Mouse (Mus musculus) C2C12 (cell line): ENCODE data around the gene Actl10. TPM values are rescaled to one million over a fixed set of nuclear protein-coding genes. Genes with fewer than 3 reads are reported as not detected.

Experiments
- H3K27me3 ChIP-seq: one replicate; pipeline ENCODE4 v1.6.1; 2011; ENCODE audit not compliant: control insufficient read depth, insufficient read depth, insufficient read length
- H3K36me3 ChIP-seq: one replicate; pipeline ENCODE4 v1.6.1; 2011; ENCODE audit not compliant: control insufficient read depth, insufficient read depth
- H3K4me3 ChIP-seq: one replicate; pipeline ENCODE4 v1.5.1; 2011; ENCODE audit warnings: mild to moderate bottlenecking, control low read depth; ENCODE audit not compliant: poor library complexity, insufficient read depth, severe bottlenecking
- H3K79me2 ChIP-seq: one replicate; pipeline ENCODE4 v1.6.1; 2011; ENCODE audit not compliant: control insufficient read depth, insufficient read depth
- H3K79me3 ChIP-seq: one replicate; pipeline ENCODE4 v1.6.1; 2011; ENCODE audit warnings: low read depth, control low read depth
- H3ac ChIP-seq: one replicate; pipeline ENCODE3; 2011; ENCODE audit warnings: low read depth; ENCODE audit not compliant: control insufficient read depth, insufficient read length
- CEBPB ChIP-seq: IDR thresholded peaks from one replicate; pipeline ENCODE4 v1.6.1; 2011; ENCODE audit warnings: low read depth, mild to moderate bottlenecking, control low read depth, moderate library complexity
- CTCF ChIP-seq: IDR thresholded peaks from one replicate; pipeline ENCODE4 v1.5.1; 2011; ENCODE audit not compliant: control insufficient read depth, insufficient read depth, insufficient read length
- FOSL1 ChIP-seq: IDR thresholded peaks from one replicate; pipeline ENCODE4 v1.8.0; 2011; ENCODE audit warnings: mild to moderate bottlenecking, low read length; ENCODE audit not compliant: poor library complexity, insufficient read depth, severe bottlenecking
- MAX ChIP-seq: IDR thresholded peaks from one replicate; pipeline ENCODE4 v1.6.1; 2011; ENCODE audit warnings: mild to moderate bottlenecking, control low read depth
- MYOD1 ChIP-seq: IDR thresholded peaks from one replicate; pipeline ENCODE4 v1.6.1; 2011; ENCODE audit warnings: low read depth; ENCODE audit not compliant: control insufficient read depth, insufficient read length
- MYOG ChIP-seq: IDR thresholded peaks from one replicate; pipeline ENCODE4 v1.6.1; 2011; ENCODE audit not compliant: control insufficient read depth, insufficient read length; ENCODE audit errors: extremely low read depth
- USF1 ChIP-seq: IDR thresholded peaks from one replicate; pipeline ENCODE4 v1.6.1; 2011; ENCODE audit warnings: low read depth, mild to moderate bottlenecking, control low read depth, moderate library complexity
- polyA plus RNA-seq: library from polyadenylated mRNA; unstranded; fragments of >200 nt; fragmentation: generic; extraction: Trizol; gene quantifications from one replicate; pipeline ENCODE4 v1.2.1, GENCODE M21; 2012; ENCODE audit warnings: missing spikeins

The Actl10 gene
- polyA plus RNA-seq, 1 experiment: 0.33 TPM

- Histone ChIP-seq H3ac (no peak overlapping the region), H3K4me3 (no peak overlapping the region), H3K36me3 (no peaks in the 10 kb centered on the region), H3K79me3 (no peaks in the 10 kb centered on the region), H3K27me3 (no peaks in the 10 kb centered on the region), H3K79me2 (no peaks in the 10 kb centered on the region)
- TF ChIP-seq MAX (no peak), FOSL1 (no peak), MYOD1 (no peak), CTCF (peak; percentile 35), MYOG (no peak), CEBPB (no peak)
These were observed 890 bp downstream of the Actl10 start for GRCm38 (mm10) chr2:154552424-154552907.

- Histone ChIP-seq H3K27me3 (no peaks in the 10 kb centered on the region), H3K79me3 (no peaks in the 10 kb centered on the region), H3K36me3 (peaks cover under 1% of the 10 kb centered on the region), H3K4me3 (no peak overlapping the region), H3K79me2 (no peaks in the 10 kb centered on the region), H3ac (no peak overlapping the region)
- TF ChIP-seq CEBPB: no peak
- TF ChIP-seq FOSL1: no peak
- no peak for TF ChIP-seq MYOG
- no peak for TF ChIP-seq CTCF
- no peak for TF ChIP-seq USF1
- no peak for TF ChIP-seq MYOD1
- no peak for TF ChIP-seq MAX
These were observed 3.7 kb downstream of the Actl10 start for GRCm38 (mm10) chr2:154555235-154555634.

- no peak overlapping the region for H3K4me3 ChIP-seq
- H3K79me2 ChIP-seq: no peaks in the 10 kb centered on the region
- no peaks in the 10 kb centered on the region for H3K79me3 ChIP-seq
- H3K27me3 ChIP-seq: no peaks in the 10 kb centered on the region
- TF ChIP-seq USF1: no peak
- no peak for TF ChIP-seq CEBPB
- no peak for TF ChIP-seq MYOG
- TF ChIP-seq MAX: no peak
- no peak for TF ChIP-seq MYOD1
- TF ChIP-seq FOSL1: no peak
- no peak for TF ChIP-seq CTCF
- peaks cover 20% of the 10 kb centered on the region for H3K36me3 ChIP-seq
- no peak overlapping the region for H3ac ChIP-seq
These were observed 5.7 kb downstream of the Actl10 start for GRCm38 (mm10) chr2:154557184-154557832.

- TF ChIP-seq CTCF: no peak
- no peak for TF ChIP-seq FOSL1
- no peak for TF ChIP-seq USF1
- TF ChIP-seq CEBPB: no peak
- no peak for TF ChIP-seq MAX
- TF ChIP-seq MYOG: no peak
- TF ChIP-seq MYOD1: no peak
- H3ac ChIP-seq: no peak within 1 kb of the TSS
- no peak within 1 kb of the TSS for H3K4me3 ChIP-seq
- H3K36me3 ChIP-seq: peaks cover 28% of the 10 kb centered on the region
- H3K79me2 ChIP-seq: no peaks in the 10 kb centered on the region
- H3K27me3 ChIP-seq: no peaks in the 10 kb centered on the region
- no peaks in the 10 kb centered on the region for H3K79me3 ChIP-seq
These were observed 6.9 kb downstream of the Actl10 start, which contains the start of gene Necab3 for GRCm38 (mm10) chr2:154558264-154559039. Gene Necab3, minus strand, starts transcription at chr2:154558890.

GRCm38 (mm10) chr2:154563612-154564170 is 12.1 kb downstream of the Actl10 start:
- Histone ChIP-seq H3K79me2 (peaks cover 42% of the 10 kb centered on the region), H3K79me3 (peaks cover 17% of the 10 kb centered on the region), H3K4me3 (no peak overlapping the region), H3K36me3 (peaks cover 35% of the 10 kb centered on the region), H3ac (no peak overlapping the region), H3K27me3 (no peaks in the 10 kb centered on the region)
- no peak for TF ChIP-seq MYOD1
- TF ChIP-seq FOSL1: no peak
- TF ChIP-seq MYOG: no peak
- TF ChIP-seq CEBPB: no peak
